Mouse (Mus musculus) layer of hippocampus, adult 9-11 months (tissue): ENCODE measurements around the gene Tead1.
"Not testable (repeated sequence)": the region's sequence is repeated elsewhere in the genome, so short reads cannot be mapped to it uniquely, and the experiment has no call there.

Source experiments
- DNase-seq: peaks from one replicate; pipeline ENCODE4 v3.0.0; 2022

Tead1 gene

GRCm38 (mm10) chr7:112868551-112869465 lies 189.7 kb downstream of the Tead1 start:
- peak; percentile 32 for DNase-seq

DNA sequence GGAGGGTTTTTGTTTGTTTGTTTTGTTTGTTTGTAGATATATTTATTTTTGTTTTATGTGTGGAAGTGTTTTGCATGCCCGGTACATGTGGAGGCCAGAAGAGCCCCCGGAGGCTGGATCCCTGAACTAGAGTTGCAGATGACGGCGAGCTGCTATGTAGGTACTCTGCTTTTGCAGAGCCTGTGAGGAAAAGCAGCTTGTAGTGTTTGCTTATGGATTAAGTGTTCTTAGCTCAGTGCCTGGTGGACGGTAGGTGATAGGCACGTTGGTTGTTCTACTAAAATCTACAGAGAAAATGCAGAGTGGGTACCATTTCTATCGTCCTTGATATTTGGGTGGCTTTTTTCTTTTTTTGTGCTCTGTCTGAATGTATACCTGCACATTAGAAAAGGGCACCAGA lies 192.6 kb downstream of the Tead1 start:
- no peak for DNase-seq

DNA sequence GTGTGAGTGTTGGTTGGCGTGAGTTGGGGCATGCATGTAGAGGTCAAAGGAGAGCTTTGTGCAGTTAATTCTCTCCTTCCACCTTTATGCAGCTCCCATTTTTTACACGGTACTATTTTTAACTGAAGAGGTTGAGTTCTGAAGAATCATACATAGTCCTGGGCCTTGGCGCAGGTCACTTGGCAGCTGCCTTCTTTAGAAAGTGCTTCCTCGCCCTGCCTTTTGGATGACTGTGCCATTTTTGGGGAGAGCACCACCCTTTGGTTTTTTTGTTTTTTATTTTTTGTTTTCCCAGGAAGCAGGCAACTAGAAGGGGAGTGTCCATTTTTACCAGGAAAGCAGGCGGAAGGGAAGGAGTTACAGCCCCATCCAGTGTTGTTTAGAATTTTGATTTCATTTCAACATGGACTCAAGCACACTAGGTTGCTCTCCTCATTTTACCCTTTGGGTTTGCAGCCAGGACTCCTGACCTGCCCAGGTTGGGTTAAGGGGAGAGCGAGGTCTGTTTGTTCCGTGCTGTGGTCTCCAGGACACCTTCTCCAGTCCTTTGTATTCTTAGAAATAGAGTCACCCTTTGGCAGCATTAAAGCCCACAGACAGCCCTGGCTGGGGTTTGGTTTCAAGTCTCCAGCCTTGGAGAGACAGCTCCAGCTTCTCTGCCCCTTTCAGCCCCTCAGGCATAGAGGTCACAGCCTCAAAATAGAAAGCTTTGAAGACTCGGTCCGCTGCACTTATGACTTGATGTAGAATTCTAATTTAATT lies 193.5 kb downstream of the Tead1 start:
- DNase-seq = no peak

DNA sequence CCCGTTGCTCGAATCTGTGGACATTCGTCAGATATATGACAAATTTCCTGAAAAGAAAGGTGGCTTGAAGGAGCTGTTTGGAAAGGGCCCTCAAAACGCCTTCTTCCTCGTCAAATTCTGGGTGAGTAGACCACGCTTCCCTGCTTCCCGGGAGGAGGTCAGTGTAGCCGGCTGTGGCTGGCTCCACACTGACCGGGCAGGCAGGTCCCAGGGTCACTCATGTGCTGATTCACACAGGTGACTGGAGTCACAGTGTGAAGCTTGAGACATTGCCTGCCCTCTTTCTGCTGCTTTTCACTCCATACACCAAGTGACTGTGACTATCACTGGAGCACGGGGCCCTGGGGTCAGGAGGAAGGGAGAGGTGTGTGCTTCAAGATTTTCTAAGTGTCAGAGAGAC lies 197.0 kb downstream of the Tead1 start:
- no peak for DNase-seq

GRCm38 (mm10) chr7:112883791-112884274 lies 204.7 kb downstream of the Tead1 start:
- DNase-seq = peak; percentile 78

- DNase-seq = no peak
These were observed 206.4 kb downstream of the Tead1 start for GRCm38 (mm10) chr7:112885546-112885945.

GRCm38 (mm10) chr7:112891883-112892282 lies 212.8 kb downstream of the Tead1 start:
- DNase-seq = no peak

- no peak for DNase-seq
These were observed 213.5 kb downstream of the Tead1 start for GRCm38 (mm10) chr7:112892595-112892994.

DNA sequence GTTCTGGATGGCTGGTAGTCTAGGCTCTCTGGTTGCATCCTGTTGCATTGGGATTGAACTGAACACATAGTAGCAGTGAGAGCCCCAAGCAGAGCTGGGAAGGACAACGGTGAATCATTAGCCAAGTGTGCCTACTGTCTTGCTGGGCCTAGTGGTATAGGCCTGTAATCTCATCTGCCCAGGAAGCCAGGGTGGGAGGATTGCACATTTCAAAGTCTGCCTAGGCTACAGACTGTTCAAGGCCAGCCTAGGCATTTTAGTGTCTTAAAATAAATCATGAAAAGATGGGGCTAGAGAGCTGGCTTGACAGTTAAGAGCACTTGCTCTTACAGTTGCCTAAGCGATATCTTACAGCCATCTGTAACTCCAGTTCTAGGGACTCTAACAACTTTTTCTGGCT lies 217.2 kb downstream of the Tead1 start:
- DNase-seq = no peak

GRCm38 (mm10) chr7:112901710-112902109 lies 222.6 kb downstream of the Tead1 start:
- DNase-seq = no peak

DNA sequence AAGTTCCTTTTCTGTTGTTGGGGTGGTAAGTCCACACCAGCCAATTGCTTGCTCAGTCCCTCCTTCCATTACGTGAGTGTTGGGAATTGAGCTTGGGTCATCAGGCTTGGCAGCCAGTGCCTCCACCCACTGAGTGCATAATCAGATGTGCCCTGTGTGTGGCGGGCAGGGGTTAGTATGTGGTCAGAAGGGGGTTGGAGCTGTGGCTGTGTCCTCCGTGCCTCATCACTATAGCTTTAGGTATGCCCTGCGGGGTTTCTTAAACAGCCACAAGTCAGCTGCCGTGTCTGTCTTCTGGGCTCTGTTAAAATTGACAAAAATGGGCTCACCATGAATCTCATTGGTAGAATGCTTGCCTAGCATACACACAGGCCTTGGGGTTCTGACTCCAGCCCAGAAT lies 227.7 kb downstream of the Tead1 start:
- no peak for DNase-seq

- no peak for DNase-seq
These were observed 228.3 kb downstream of the Tead1 start for GRCm38 (mm10) chr7:112907468-112907867.

DNA sequence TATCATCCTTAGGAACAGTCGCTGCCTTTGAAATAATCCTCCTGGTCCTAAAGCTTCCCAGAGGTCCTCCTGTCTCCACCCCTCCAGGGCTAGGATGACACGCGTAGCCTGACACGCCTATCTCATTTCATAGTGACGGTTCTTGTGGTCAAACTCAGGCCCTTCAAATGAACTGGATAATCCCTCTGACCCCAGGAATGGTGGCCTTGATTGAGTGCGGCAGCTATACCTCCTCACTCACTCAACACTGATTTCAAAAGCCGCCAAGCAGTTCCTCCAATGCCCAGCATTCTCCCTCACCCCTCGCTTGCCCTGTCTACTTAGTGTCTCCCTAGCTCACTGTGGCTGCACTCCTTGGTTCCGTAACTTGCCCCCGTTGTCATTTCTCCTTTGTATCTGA lies 230.0 kb downstream of the Tead1 start:
- DNase-seq = no peak

DNA sequence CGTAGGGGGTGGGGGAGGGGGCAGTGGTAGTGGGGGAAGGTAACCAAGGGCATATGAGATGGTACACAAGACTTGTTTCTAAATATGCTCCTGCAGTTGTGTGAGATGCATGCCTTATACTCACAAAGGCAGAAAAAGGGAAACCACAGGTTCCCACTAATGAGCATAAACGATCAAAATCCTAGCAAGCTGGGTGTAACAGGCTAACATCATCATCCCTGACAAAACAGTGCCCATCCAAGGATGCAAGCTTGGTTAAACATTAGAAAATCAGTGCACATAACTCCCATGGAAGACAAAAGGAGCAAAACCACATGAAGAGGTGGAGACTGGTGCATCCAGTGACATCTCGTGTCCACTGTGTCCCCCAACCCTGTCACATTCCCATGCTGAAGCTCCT lies 233.9 kb downstream of the Tead1 start:
- no peak for DNase-seq

GRCm38 (mm10) chr7:112915571-112915970 lies 236.5 kb downstream of the Tead1 start:
- DNase-seq = peak; percentile 74

- DNase-seq = no peak
These were observed 238.6 kb downstream of the Tead1 start for GRCm38 (mm10) chr7:112917613-112918278.

DNA sequence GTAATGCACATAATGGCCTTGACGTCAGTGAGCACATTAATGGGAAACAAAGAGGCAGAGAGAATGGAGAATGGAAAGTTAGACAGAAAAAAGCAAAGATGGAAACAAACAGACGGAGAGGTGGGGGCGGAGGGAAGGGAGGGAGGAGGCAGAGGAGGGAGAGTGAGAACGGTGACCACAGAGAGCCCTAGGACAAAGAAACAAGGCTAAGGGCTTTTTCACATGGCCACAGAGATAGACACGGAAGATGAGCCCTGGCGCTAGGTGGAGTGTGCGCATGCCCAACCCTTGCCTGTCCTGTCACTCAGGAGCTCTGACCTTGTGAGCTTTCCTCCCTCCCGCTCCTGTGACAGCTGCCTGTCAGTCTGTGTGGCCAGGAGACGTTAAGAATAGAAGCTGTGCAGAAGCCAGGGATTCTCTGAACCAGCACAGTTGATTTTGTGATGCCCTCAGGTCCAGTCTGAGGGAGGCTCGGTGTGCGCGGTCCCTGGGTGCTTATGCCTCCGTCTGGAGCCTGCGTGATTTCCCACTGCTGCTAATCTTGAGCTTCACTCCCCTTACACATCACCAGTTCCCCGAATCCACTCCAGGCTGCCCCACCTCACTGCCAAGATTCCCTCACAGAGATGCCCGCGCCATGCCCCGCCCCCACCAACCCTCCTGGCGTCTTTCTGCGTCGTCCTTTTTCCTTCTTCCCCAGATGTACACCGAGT lies 239.3 kb downstream of the Tead1 start:
- no peak for DNase-seq

DNA sequence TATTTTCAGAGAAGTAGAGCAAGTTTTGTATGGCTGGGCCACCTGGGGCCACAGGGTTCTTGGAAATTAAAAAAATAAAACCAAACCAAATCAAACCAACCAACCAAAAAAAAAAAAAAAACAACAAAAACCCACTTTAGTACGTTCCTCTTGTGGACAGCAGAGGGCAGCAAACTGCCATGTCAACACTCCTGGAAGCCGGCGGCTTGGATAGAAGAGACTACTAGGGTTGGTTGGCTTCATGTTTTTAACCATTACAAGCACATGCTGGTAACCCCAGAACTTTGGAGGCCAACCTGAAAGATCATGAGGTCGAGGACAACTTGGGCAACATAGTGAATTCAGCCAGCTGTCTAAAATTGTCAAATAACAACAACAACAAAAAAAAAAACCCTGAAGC lies 240.7 kb downstream of the Tead1 start:
- DNase-seq = peak; percentile 60

DNA sequence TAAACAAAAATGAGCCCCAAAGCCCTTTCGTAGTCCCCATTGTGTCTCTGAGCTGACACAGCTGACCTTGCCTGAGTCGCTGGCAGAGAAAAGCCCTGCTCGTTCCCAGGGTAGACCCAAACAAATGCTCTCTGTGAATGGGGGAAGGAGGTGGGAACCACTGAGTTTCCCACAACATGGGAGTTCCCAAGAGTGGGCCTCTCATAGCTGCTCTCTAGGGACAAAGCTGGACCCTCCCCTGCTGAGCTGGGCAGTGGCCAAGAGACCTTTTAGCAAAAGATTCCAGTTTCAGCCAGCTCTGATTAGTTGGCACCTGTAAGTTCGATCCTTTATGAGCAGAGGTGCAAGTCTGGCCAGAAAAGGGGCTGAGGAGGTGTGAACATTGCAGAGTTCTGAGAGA lies 243.7 kb downstream of the Tead1 start:
- no peak for DNase-seq

DNA sequence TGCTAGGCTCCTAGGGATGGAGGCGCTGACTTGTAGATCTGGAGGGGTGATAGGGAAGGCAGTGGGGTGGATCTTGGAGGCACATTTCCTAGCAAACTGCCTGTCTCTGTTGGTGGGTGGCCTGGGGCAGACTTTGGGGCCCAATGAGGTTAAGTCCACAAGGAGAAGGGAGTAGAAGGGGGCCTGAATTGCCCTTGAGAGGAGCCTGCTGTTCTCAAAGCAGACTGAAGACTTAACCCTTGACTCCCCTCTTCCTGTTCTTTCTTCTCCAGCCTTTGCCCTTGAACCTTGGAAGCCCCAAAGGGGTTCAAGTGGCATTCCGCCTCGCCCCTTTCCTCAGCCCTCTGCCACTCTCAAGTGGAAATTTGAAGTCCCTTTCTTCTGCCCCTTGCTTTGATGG lies 244.6 kb downstream of the Tead1 start:
- DNase-seq = no peak

DNA sequence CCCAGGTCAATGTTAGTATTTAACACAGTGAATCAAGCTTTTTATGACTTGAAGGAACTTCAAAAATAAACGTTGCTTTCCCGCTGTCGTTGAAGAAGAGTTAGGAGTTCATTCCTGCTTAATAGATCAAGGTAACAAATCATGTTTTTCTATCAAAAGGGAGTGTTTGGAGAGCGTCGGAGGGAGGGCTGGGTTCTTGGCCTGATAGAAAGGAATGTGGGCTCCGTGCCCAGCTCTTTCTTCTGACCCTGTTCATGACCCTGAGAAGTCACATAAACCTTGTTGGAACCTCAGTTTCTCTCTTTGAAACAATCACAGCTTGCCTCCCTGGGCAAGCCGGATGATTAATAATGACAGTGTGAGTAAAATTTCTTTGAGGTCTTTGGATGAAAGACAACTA lies 251.6 kb downstream of the Tead1 start:
- no peak for DNase-seq

DNA sequence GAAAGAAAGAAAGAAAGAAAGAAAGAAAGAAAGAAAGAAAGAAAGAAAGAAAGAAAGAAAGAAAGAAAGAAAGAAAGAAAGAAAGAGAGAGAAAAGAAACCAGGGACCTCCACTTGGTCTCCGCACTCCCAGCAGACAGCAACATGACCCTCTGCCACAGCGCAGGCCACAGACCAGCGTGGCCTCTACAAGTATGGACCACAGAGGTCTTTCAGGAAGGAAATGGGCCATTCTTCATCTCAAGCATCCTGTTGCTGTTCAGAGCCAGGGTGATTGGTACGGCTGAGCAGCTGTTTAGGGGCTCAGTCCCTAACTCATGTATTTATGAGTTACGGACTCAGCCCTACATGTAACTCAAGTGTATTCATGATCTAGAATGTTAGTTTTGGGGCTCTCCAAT lies 256.8 kb downstream of the Tead1 start:
- DNase-seq = not testable (repeated sequence)

DNA sequence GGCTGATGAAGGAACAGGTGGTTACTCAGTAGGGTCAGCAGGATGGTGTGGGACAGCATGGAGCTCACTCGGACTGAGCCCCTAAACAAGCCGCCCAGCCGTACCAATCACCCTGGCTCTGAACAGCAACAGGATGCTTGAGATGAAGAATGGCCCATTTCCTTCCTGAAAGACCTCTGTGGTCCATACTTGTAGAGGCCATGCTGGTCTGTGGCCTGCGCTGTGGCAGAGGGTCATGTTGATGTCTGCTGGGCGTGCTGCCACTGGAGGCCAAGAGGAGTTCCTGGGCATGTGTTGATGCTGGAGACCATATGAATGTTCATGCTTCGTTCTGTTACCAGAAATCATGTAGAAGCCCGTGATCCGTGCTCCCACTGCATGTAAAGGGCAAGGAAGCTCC lies 258.0 kb downstream of the Tead1 start:
- DNase-seq = no peak
